Mouse (Mus musculus): ENCODE results near the gene Cubn. TPM values are rescaled to one million over a fixed set of nuclear protein-coding genes. Genes with fewer than 3 reads are reported as not detected.

Gene Cubn
- polyA plus RNA-seq, 1 experiment from 2014 or later: 0.05 TPM

GRCm38 (mm10) chr2:13438983-13439382, 52.6 kb downstream of the Cubn start:
- no peaks in the 10 kb centered on the region for H3K27me3 ChIP-seq
- H3K9me3 ChIP-seq: no peaks in the 10 kb centered on the region
- no peaks in the 10 kb centered on the region for H3K4me1 ChIP-seq (replicated peaks)
- H3K4me2 ChIP-seq: no peak overlapping the region
- H3K36me3 ChIP-seq: no peaks in the 10 kb centered on the region
- 71% methylated on average over 1 of the region's 1 CpGs for WGBS
- no peak overlapping the region for H3K9ac ChIP-seq (replicated peaks)
- no peak overlapping the region for H3K27ac ChIP-seq
- no peak overlapping the region for H3K4me3 ChIP-seq (replicated peaks)
- ATAC-seq (ENCODE audit: insufficient number of reproducible peaks, insufficient read depth, low FRiP score, low TSS enrichment, low read depth): no peak

- Histone ChIP-seq H3K27me3 (no peaks in the 10 kb centered on the region), H3K9ac (replicated peaks) (no peak overlapping the region), H3K4me2 (no peak overlapping the region), H3K4me3 (replicated peaks) (no peak overlapping the region), H3K4me1 (replicated peaks) (no peaks in the 10 kb centered on the region), H3K27ac (no peak overlapping the region), H3K36me3 (no peaks in the 10 kb centered on the region), H3K9me3 (no peaks in the 10 kb centered on the region)
- ATAC-seq (ENCODE audit: insufficient number of reproducible peaks, insufficient read depth, low FRiP score, low TSS enrichment, low read depth): no peak
- WGBS: 83% methylated on average over 3 of the region's 3 CpGs
Observed at GRCm38 (mm10) chr2:13438275-13438845, 53.3 kb downstream of the Cubn start.

DNA sequence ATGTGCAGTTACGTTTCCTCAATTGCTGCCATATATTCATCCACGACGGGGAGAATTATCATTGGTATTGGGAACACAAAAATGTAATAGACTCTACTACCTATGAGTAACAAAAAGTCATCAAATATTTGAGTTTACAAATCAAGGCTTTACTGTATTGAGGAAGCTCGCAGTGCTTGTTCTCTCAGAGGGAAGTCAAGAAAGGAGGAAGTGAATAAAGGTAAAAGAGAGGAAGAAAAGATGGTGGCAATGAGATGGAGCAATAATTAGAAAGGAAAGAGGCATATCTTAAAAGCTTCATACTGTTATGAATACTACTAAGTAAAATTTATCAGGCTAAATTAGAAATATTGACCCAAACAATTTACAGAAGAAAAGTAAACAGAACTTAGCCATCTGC, 59.6 kb downstream of the Cubn start:
- no peak for ATAC-seq (ENCODE audit: insufficient number of reproducible peaks, insufficient read depth, low FRiP score, low TSS enrichment, low read depth)
- no peak overlapping the region for H3K4me2 ChIP-seq
- H3K27me3 ChIP-seq: no peaks in the 10 kb centered on the region
- no peaks in the 10 kb centered on the region for H3K4me1 ChIP-seq (replicated peaks)
- WGBS: 93% methylated on average over 4 of the region's 4 CpGs
- H3K36me3 ChIP-seq: no peaks in the 10 kb centered on the region
- H3K9me3 ChIP-seq: no peaks in the 10 kb centered on the region
- no peak overlapping the region for H3K9ac ChIP-seq (replicated peaks)
- H3K4me3 ChIP-seq (replicated peaks): no peak overlapping the region
- H3K27ac ChIP-seq: no peak overlapping the region

DNA sequence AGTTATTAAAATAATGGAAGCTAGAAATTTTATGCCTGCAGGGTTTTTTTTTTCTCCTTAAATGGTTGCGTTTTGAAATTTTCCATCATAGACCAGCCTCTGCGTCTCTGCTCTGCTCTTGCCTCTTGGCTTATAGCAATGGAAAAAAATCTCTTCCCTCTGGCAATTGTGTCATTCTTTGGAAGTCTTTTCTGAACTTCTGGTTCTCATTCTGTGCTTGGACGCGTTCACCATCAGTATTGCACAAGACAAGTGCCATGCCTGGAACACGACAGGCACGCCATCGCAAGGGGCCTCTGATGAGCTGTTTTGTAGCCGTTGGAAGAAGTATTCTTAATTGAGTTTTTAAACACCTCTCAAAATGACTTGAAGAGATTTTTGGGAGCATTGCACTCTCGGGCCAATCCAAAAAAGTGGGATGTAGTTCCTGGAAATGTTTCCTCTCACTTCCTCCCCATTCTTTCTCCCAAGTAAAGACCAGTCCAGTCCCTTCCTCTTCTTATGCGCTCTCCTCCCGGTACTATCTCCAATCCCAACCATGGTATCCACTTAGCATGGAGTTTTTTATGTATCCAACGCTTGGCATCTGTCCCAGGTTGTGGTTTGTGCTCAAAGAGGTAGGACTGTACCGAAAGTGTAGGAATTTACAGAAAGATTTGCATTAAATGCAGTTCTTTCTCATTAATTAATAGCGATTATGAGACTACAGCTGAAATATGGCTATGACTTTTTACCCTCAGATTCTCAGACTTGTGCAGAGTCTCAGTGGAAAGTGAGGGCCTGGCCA, 69.4 kb downstream of the Cubn start:
- Histone ChIP-seq H3K27ac (no peak overlapping the region), H3K4me2 (no peak overlapping the region), H3K9ac (replicated peaks) (no peak overlapping the region), H3K4me3 (replicated peaks) (no peak overlapping the region), H3K4me1 (replicated peaks) (no peaks in the 10 kb centered on the region), H3K36me3 (no peaks in the 10 kb centered on the region), H3K9me3 (no peaks in the 10 kb centered on the region), H3K27me3 (no peaks in the 10 kb centered on the region)
- 82% methylated on average over 14 of the region's 14 CpGs for WGBS
- ATAC-seq (ENCODE audit: insufficient number of reproducible peaks, insufficient read depth, low FRiP score, low TSS enrichment, low read depth): no peak

DNA sequence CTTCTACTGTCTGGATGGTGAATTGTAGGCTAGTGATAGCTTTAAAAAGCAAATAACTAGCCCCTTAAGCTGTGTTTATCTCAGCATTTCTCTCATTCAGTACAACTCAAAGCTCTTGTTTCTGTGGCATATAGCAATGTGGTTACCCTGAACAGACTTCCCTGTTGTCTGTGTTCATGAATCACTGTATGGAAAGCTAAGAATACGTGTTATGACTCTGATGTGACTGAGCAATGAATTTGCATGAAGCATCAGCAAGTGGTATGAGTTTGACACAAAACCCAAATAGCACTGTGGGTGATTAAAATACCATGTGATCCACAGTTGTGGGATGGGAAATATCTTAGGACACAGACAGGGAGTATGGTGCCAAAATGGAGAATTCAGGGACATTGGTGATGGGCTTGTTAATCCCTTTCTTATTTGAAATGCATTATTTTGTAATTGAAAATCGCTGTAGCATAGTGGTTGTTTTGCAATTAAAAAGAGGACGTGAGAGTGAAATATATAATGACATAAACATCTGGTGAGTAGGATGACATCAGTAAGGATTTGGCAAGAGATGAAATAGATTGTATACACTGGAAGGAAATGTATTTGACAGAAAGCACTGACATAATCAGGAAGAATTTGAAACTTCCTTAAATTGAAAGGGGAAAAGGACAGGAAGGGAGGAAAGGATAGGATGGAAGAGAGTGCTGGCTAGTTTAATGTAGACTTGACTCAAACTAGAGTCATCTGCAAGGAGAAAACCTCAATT, 74.7 kb downstream of the Cubn start:
- no peak overlapping the region for H3K9ac ChIP-seq (replicated peaks)
- H3K4me3 ChIP-seq (replicated peaks): no peak overlapping the region
- H3K9me3 ChIP-seq: no peaks in the 10 kb centered on the region
- 86% methylated on average over 3 of the region's 3 CpGs for WGBS
- 0 out of 2 replicates have a peak, but pooled peaks cover 4% of the 10 kb centered on the region for H3K4me1 ChIP-seq (replicated peaks)
- H3K27ac ChIP-seq: no peak overlapping the region
- no peaks in the 10 kb centered on the region for H3K36me3 ChIP-seq
- H3K4me2 ChIP-seq: no peak overlapping the region
- no peaks in the 10 kb centered on the region for H3K27me3 ChIP-seq
- ATAC-seq (ENCODE audit: insufficient number of reproducible peaks, insufficient read depth, low FRiP score, low TSS enrichment, low read depth): no peak

- H3K27me3 ChIP-seq: no peaks in the 10 kb centered on the region
- no peaks in the 10 kb centered on the region for H3K36me3 ChIP-seq
- 0 out of 2 replicates have a peak, but pooled peaks cover 11% of the 10 kb centered on the region for H3K4me1 ChIP-seq (replicated peaks)
- no peak overlapping the region for H3K4me2 ChIP-seq
- H3K9me3 ChIP-seq: no peaks in the 10 kb centered on the region
- ATAC-seq (ENCODE audit: insufficient number of reproducible peaks, insufficient read depth, low FRiP score, low TSS enrichment, low read depth): no peak
- H3K9ac ChIP-seq (replicated peaks): no peak overlapping the region
- H3K27ac ChIP-seq: peak overlapping the region; percentile 25; the same call in 1 of the 2 replicates
- H3K4me3 ChIP-seq (replicated peaks): no peak overlapping the region
- 43% methylated on average over 4 of the region's 4 CpGs for WGBS
Observed at GRCm38 (mm10) chr2:13413520-13414178, 78.0 kb downstream of the Cubn start.

- no peak for ATAC-seq (ENCODE audit: insufficient number of reproducible peaks, insufficient read depth, low FRiP score, low TSS enrichment, low read depth)
- Histone ChIP-seq H3K4me2 (no peak overlapping the region), H3K36me3 (no peaks in the 10 kb centered on the region), H3K4me3 (replicated peaks) (no peak overlapping the region), H3K27ac (no peak overlapping the region), H3K27me3 (no peaks in the 10 kb centered on the region), H3K4me1 (replicated peaks) (0 out of 2 replicates have a peak, but pooled peaks cover 14% of the 10 kb centered on the region), H3K9ac (replicated peaks) (no peak overlapping the region), H3K9me3 (no peaks in the 10 kb centered on the region)
- 91% methylated on average over 5 of the region's 5 CpGs for WGBS
Observed at GRCm38 (mm10) chr2:13410660-13411059, 81.0 kb downstream of the Cubn start.

- no peak for ATAC-seq (ENCODE audit: insufficient number of reproducible peaks, insufficient read depth, low FRiP score, low TSS enrichment, low read depth)
- H3K9me3 ChIP-seq: no peaks in the 10 kb centered on the region
- H3K9ac ChIP-seq (replicated peaks): no peak overlapping the region
Observed at GRCm38 (mm10) chr2:13409767-13410519, 81.7 kb downstream of the Cubn start.

DNA sequence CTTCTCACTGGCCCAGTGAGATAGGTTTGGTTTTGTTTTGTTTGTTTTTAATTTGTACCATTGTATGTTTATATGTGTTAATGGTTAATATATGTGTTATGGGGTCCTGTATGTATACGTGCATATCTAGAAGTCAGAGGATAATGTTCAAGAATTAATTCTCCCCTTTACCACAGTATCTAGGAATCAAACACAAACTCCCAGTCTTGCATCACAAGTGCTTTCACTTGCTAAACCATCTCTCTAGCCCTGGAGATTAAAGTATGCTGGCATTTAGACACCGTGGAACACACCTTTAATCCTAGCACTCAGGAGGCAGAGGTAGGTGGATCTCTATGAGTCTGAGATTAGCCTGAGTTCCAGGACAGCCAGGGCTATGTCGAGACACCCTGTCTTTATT, 83.3 kb downstream of the Cubn start:
- no peaks in the 10 kb centered on the region for H3K9me3 ChIP-seq
- no peak overlapping the region for H3K4me3 ChIP-seq (replicated peaks)
- H3K36me3 ChIP-seq: no peaks in the 10 kb centered on the region
- no peak overlapping the region for H3K4me2 ChIP-seq
- no peak overlapping the region for H3K9ac ChIP-seq (replicated peaks)
- 77% methylated on average over 3 of the region's 3 CpGs for WGBS
- H3K4me1 ChIP-seq (replicated peaks): 0 out of 2 replicates have a peak, but pooled peaks cover 10% of the 10 kb centered on the region
- H3K27me3 ChIP-seq: no peaks in the 10 kb centered on the region
- no peak for ATAC-seq (ENCODE audit: insufficient number of reproducible peaks, insufficient read depth, low FRiP score, low TSS enrichment, low read depth)
- H3K27ac ChIP-seq: no peak overlapping the region

More at GRCm38 (mm10) chr2:13409767-13410519, 81.7 kb downstream of the Cubn start:
- Histone ChIP-seq H3K4me2 (no peak overlapping the region), H3K27me3 (no peaks in the 10 kb centered on the region), H3K36me3 (no peaks in the 10 kb centered on the region), H3K27ac (no peak overlapping the region), H3K4me3 (replicated peaks) (no peak overlapping the region), H3K4me1 (replicated peaks) (0 out of 2 replicates have a peak, but pooled peaks cover 14% of the 10 kb centered on the region)
- WGBS: 80% methylated on average over 2 of the region's 2 CpGs

GRCm38 (mm10) chr2:13407698-13408097, 83.9 kb downstream of the Cubn start:
- Histone ChIP-seq H3K9me3 (no peaks in the 10 kb centered on the region), H3K9ac (replicated peaks) (no peak overlapping the region), H3K4me1 (replicated peaks) (0 out of 2 replicates have a peak, but pooled peaks cover 10% of the 10 kb centered on the region), H3K4me2 (no peak overlapping the region), H3K27me3 (no peaks in the 10 kb centered on the region), H3K36me3 (no peaks in the 10 kb centered on the region), H3K4me3 (replicated peaks) (no peak overlapping the region), H3K27ac (no peak overlapping the region)
- ATAC-seq (ENCODE audit: insufficient number of reproducible peaks, insufficient read depth, low FRiP score, low TSS enrichment, low read depth): no peak
